Mouse (Mus musculus) left cerebral cortex, adult 11 months (tissue): ENCODE measurements around the gene Adgrg1.
A peak's percentile ranks its signal among the peaks of the same experiment; 100 is the strongest.
"Not testable (repeated sequence)": the region's sequence is repeated elsewhere in the genome, so short reads cannot be mapped to it uniquely, and the experiment has no call there.

ENCODE experiments used
- DNase-seq: peaks from one replicate; pipeline ENCODE4 v3.0.0; 2022; ENCODE audit warnings: low spot score

Adgrg1 gene

DNA sequence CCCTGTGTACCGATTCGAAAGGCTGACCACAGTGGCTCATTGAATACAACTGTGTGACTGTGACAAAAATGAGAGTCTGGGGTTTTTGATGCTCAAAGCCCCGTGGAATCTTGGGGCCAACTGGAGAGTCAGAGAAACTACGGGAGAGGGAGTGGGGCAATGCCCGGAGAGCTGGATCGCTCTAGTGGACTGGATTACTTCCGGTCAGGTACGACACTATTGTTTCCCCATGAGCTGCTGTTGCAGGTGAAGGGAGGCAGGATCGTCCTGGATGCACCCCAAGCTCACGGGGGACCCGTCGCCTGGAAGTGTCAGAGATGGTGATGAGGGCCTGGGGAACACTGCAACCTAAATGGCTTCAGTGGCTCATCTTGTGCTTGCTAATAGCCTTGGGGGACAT, 21.5 kb downstream of the Adgrg1 start:
- DNase-seq = no peak

DNA sequence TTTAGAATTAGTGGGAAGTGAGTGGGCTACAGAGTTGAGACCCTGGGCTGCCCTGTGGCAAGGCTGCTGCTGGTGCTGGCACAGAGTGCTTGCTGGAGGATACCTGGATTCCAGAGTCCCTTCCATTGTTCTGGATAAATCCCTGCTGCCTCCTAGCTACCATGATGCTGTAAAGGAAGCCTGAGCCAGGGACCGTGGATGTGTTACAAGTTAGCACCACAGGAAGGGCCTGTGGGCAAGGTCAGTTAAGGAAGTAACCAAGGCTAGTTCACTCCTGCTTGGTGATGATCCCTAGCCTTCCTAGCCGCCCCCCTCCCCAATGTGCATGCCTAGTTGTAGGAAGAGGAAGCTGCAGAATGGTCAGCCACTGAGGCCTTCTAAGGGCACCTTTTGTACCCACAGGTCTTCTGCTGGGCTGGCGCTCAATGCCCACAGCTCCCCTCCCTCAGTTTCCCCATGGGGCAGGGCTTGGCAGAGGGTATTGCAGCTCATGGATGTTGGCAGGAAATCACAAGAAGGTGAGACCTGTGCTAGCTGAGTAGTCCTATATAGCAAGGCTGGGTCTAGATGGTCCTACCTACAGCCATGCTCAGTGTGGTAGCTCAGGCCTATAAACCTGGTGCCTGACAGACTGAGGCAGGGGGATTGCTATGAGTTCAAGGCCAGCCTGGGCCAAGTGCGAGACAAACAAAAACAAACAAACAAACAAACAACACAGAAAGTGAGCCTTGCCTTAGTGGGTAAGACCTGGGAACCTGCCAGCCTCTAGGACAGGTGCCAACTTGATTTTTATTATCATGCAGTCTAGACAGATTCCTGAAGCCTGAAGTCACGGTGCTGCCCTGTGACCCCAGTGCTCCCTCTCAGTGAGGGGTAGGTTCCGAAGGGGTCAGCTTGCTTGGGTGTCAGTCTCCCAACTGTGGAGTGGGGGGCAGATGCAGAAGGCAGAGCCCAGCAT, 22.6 kb downstream of the Adgrg1 start:
- DNase-seq = no peak

DNA sequence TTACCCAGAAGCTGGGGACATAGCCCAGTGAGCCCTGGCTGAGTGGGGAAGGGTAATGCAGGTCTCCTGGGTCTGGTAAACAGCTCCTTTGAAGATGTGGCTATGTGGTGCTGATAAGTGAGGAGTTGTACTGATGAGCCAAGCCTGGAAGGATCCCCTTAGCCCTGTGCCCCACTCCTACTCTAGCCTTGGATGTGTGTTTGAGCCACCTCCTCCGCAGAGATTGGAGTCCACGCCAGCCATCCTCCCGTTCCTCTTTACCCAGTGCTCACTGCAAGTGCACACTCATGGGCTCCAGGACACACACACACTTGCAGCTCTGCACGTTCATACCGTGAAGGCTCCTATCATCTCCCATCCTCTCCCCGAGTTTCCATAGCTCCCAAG, 23.3 kb downstream of the Adgrg1 start:
- DNase-seq = no peak

DNA sequence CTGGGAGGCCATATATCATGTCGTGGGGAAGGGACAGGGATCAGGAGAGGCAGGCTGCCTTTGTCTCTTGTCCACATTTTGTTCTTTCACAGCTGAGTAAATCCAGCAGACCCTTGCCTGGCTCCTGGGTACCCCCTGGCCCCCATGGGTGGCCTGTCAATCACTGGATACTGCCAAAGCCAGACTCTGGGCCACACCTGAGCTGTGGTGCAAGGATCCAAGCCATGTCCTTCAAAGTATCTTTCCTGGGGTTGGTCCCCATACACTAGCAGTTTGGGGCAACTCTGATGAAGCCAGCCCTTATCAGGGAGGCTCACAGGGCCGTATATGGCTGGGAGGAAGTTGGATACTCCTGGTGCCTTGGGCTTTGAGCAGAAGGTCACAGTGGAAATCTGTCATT, 23.9 kb downstream of the Adgrg1 start:
- DNase-seq = no peak

DNA sequence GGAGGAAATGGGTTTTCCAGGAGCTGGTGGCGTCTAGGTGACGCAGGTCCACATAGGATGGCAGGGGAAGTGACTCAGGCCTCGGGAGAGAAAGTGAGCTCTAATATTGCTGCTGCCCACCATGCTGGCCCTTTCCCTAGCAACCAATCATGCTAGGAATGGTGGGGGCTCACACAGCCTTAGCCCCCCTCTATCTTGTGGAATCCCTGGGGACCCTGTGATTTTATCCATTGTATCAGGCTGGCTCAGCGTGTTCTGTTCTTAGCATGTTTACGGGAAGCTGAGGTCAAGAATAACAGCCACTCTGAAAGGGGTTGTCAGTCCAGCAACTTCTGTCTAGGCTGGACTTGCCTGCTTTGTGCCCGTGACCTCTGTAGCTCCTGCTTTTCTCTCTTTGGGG, 24.5 kb downstream of the Adgrg1 start:
- no peak for DNase-seq

DNA sequence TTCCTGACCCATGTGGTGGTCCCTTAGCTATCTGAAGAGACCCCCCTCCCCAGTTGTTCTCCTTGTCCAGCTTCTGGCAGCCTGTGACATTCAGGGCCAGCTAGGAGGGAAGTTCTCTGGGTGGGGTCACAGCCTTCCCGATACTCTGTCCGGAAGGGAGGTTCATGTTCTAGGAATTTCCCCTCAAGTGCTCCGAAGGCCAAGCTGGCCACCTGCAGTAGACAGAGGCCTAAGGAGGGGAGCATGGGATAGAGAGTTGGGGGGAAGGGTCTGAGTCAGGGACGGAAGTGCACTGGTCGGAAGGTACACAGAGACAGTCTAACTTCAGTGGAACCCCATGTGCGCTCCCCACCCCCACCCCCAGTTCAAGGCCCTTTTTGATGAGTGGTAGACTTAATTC, 25.4 kb downstream of the Adgrg1 start:
- DNase-seq = no peak

DNA sequence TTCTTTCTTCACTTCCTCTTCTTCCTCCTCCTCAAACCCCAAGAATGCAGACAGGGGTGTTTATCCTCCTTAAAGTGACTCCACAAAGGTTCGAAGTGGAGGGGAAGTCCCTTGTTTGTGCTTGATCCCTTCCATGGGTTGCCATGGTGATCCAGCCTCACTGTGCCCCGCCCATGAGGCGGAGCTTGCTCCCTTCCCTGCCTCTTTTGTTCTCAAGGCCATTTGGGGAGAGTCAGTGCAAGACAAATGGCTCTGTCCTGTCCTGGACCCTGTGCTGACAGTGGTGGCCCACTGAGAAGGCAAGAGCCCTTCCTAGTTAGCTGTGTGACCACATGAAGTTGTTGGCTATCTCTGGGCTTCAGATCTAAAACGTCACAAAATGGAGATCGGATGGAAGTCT, 26.1 kb downstream of the Adgrg1 start:
- no peak for DNase-seq

DNA sequence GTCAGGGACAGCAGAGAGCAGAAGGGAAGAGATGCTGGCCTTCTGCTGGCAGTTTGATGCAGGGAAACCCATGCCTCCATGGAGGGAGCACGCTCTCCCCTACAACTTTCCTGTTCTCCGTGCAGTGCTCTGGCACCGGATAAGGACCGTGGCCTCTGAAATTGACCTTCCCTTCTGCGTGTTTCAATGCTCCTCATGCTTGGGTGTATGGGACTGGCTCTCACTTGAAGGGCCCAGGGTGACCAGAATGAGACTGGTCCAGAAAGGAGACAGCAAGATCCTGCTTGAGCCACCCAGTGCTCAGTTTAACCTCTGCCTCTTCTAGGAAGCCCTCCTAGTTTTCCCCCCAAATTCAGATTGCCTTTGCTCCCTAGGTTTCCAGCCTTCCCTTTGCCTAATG, 26.6 kb downstream of the Adgrg1 start:
- no peak for DNase-seq

DNA sequence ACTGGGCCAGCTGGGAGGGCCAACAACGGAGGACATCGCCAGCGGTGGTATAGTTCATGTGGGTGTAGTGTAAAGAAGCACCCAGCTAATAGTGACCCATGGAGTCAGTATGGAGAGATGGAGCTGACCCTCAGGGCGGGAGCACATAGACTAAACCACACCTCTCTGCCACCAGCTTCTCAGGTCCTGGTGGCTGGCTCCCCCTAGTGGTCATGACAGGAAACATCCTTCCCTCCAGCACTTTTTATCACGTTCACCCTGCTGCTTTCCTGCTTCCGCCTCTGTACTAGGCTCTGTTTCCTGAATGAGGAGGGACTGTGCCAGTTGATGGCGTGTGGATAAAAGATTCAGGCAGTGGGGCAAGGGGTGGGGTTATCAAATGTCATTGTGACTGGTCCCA, 27.1 kb downstream of the Adgrg1 start:
- DNase-seq = peak; percentile 63

DNA sequence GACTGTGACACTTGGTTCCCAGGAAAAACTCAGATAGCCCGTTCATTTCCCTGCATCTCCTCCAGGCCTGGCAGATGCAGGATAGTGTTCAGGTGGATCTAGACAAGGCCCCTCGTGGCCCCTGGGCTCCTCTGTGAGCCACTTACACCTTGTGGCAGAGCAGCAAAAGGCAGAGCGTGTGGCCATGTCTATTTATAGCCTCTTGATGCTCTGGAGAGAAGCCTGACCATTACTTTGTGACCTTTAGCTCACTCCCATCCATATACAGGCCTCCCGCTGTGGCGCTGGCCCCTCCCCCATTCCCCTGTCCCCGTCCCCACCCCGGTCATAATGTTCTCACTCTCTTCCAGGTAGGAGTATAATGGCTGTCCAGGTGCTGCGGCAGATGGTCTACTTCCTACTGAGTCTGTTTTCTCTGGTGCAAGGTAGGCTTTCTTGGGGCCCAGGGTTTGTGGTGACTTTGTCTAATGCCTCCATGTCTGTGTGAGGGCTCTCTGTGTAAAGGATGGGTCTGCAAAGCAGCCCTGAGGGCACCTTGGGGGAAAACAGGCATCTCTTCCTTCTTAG, 27.6 kb downstream of the Adgrg1 start:
- DNase-seq = no peak

DNA sequence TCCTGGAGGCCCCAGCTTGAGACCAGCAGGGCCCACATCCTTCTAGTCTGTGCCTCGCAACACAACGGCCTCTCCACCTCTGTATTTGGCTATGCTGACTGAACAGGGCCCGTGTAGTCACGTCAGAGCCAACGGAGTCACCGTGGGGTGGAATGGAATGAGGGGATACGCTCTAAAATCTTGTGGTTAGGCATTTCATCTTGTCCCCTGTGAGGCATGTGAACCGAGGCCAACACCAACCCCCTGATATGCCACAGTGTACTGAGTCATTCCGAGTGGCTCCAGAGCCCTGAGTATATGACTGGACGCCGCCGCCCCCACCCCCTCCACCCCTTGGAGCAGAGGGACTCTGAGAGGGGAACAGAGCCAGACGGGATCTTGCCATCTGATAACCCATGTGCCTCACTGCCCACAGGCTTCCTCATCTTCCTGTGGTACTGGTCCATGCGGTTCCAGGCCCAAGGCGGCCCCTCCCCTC, 37.9 kb downstream of the Adgrg1 start:
- no peak for DNase-seq

DNA sequence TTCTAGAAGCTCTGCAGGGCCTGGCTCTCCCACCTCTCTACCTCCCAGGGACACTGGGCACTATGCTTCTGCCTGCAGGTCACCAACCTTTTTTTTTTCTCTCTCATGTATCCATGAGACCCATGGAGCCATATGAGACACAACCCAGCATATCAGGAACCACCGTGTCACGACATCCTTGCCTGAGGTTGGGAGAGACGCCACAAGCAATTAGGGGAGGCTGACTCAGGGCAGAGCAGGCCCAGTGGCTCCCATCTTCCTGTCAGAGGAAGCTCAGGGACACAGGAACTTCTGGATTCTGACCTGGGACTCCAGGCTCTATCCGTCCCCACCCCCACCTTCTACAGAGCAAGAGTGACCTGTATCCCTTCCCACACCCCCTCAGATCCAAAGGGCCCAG, 41.3 kb downstream of the Adgrg1 start:
- no peak for DNase-seq

DNA sequence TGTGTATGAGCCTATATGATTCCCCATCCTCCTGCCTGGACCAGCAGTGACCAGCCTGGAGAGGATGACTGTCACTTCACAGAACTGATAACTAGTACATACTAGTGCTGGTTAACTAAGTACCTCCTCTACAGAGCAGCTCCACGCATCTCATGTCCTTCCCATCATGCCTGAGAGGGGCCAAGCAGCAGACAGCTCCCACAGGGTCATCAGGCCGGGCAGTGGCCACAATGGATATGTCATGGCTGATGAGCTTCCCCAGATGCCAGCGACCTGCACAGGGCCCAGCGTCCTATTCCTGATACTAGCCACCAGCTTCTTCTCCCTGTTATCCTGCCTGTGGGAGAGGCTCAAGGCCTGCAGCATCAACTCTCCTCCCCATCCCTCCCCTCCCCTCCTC, 42.1 kb downstream of the Adgrg1 start:
- DNase-seq = no peak

DNA sequence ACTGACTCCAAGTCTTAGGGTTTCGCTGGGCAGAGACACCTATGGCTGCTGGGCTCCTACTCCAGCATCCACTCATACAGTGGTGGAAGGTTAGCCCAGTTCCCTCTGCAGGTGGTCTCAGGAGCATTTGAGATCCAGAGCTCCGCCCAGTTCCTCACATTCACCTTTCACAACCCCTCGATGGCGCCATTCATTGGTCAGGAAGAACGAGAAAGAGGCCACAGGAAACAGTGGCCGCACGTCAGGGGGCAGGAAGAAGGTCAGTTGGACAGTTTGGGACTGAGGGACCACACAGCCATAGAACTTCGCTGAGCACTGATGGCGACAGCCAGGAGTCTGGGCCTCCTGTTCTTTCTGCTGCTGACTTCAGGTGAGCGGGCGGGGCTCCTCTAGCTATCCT, 42.9 kb downstream of the Adgrg1 start, which contains the start of gene Adgrg3:
TSS of gene Adgrg3 (plus strand) at position 242 of the 400 bp plus-strand sequence.
- DNase-seq = no peak

DNA sequence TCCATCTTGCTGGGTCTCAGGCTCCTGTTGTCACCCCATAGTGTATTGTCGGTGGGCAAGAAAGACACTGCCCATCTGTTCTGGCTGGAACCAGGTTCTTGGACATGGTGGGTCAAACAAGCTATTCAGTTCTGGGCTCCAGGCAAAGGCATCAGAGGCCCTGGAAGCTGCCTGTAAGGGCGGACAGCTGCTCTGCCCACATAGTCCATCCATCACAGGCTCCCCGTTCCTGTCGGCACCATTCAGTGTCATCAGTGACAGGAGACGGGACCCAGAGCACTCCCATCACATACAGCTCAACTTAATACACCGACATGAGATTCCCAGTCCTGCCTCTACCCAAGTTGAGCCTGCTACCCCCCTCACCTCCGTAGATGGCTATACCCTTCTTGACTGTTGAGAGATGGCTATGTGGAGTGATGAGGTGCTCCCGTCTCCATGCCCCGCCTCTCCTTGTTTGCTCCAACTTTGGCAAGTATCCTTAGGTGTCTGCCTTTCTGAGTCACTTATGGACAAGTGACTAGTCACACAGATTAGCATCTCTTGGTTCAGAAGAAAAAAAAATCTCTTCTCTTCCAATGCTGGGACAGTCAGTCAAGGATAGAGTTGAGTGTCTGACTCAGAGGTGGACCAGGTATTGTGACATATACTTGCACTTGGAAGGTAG, 43.6 kb downstream of the Adgrg1 start:
- no peak for DNase-seq

DNA sequence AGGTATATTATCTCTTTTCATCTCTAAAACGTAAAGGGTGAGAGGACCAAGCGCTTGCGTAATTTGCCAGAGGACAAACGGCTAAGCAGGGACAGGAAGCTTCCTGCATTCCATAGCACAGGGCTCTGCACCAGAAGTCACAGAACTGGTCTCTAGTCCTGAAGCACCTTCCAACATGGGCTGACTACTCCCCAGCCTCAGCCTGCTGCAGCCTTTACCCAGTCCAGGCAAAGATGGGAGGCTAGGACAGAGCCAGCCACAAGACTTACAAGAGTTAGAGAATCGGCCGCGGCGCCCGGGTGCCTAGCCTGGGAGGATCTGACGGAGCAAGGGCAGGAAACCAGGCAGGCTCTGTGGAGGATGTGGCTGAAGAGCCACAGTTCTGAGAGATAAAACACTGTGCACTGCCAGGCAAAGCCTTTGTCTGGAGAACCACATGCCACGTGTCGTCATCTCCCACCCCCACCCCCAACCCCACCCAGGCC, 45.8 kb downstream of the Adgrg1 start:
- no peak for DNase-seq

DNA sequence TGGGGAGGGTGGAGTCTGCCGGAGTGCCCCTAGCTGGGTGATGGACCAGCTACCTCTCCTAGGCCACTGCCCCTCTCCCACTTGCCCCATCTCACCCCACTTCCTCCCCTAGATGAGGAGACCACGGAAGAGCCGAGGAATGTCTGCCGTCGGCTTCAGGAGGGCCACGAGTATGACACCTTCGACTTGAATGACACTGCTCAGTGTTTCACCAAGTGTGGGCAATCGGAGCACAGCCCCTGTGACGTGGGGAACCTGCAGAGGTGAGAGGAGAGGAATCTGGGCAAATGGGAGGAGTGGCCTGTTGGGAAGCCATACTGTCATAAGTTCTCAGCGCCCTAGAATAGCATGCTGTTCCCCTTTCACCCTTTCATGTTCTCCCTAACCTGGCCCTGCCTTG, 46.3 kb downstream of the Adgrg1 start:
- no peak for DNase-seq

DNA sequence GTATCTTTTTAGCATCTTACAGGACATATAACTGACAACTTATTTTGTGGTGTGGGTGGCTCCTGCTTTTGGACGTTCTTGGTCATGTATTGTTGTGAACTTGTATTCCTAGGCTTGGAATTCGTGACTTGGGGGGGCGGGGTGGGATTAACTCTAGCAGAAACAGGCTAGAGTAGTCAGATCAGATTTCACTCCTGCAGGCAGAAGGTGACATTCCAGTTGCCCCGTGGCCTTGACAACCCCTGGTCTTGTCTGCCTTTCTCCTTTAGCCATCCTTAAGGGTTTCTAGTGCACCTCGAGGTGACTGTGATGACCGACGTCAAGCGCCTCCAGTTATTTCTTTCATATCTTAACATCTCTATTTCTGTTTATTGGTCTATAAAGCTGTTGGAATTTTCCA, 48.6 kb downstream of the Adgrg1 start:
- no peak for DNase-seq

DNA sequence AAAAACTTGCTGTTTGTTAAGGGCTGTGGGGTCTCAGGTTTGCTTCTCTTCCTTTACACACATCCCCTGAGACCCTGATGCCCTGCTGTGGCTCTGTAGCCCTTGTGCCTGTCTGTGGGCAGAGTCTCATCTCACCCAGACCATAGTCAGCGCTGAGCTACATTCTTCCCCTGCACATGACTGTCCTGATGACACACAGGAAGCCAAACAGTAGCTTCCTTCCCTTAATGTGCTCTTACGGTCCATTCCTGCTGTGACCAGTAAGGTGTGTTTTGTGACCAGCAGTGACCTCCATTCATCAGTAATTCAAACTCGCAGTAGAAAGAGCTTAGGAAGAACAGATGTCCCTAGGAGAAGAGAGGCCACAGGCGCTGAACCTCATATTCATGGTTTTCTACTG, 49.8 kb downstream of the Adgrg1 start:
- DNase-seq = no peak

DNA sequence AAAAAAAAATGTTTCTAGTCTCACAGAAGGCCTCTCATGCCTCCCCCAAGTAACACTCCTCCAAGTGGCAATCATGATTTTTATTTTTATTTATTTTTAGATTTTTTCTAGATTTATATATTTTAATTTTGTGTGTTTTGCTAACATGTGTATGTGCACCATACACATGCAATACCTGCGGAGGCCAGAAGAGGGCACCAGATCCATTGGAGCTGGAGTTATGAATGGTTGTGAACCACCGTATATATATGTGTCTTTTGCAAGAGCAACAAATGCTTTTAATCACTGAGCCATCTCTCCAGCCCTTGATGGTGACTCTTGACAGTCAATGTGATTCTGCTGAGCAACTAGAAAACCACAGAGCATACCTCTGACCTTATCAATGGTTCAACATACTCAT, 50.9 kb downstream of the Adgrg1 start:
- DNase-seq = no peak

DNA sequence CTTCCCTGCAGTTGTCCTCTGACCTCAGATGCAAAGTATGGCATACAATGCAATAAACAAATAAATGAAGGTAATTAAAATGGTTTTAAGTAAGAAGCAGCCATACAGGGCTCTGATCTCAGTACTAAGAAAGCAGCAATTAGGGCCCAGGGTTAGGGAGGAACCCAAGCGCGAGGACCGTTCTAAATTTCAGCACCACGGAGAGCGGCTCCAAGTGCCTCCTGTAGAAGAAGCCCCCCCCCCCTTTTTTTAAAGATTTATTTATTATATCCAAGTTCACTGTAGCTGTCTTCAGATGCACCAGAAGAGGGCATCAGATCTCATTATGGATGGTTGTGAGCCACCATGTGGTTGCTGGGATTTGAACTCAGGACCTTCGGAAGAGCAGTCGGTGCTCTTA, 53.8 kb downstream of the Adgrg1 start:
- not testable (repeated sequence) for DNase-seq

DNA sequence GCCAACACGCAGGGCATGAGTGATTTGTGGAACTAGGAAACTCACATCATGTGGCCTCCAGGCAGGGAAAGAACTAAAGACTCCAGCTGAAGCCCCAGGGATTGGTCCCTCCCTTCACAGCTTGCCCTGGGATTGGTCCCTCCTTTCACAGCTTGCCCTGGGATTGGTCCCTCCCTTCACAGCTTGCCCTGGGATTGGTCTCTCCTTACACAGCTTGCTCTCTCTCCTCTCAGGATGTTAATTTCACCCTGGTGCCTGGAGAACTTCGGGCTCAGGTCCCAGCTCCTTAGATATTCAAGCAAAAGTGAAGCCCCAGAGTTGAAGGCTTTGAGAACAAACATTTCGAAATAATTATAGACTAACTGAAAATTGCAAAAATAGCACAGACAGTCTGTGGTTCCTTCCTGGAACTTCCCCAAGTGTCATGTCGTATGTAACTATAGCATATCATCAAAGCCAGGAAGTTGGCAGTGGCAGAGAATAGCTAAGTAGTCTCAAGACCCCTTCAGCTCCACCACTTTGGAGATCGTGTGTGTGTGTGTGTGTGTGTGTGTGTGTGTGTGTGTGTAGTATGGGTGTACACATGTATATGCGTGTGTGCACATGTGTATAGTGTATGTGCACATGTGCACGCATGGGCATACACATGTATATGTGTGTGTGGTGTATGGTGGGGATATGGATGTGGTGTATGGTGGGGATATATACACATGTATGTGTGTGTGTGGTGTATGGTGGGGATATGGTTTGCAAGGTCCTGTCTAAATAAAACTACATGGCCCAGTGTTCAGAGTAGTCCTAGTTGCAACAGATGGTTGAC, 62.8 kb downstream of the Adgrg1 start:
- DNase-seq = peak; percentile 13
